Mouse (Mus musculus): Measurements from ENCODE around the gene Tmem190.

Gene Tmem190

GRCm38 (mm10) chr7:4782759-4783158, at the start of gene Tmem190, which contains the start of gene Il11:
Gene Tmem190, plus strand, starts transcription at chr7:4782937.
Gene Il11, minus strand, starts transcription at chr7:4782859.
- no peak for DNase-seq (ENCODE audit: low read depth)

- no peak for DNase-seq (ENCODE audit: low read depth)
These were observed 49.8 kb upstream of the Tmem190 start for GRCm38 (mm10) chr7:4732968-4733392.

- no peak for DNase-seq (ENCODE audit: low read depth)
These were observed 43.6 kb upstream of the Tmem190 start for GRCm38 (mm10) chr7:4739041-4739543.

- peak; percentile 99 for DNase-seq (ENCODE audit: low read depth)
These were observed 43.0 kb upstream of the Tmem190 start, which contains the start of gene Kmt5c for GRCm38 (mm10) chr7:4739544-4740275. Gene Kmt5c, plus strand, starts transcription at chr7:4740115.

GRCm38 (mm10) chr7:4740309-4740727, 42.4 kb upstream of the Tmem190 start:
- no peak for DNase-seq (ENCODE audit: low read depth)

- no peak for DNase-seq (ENCODE audit: low read depth)
These were observed 41.6 kb upstream of the Tmem190 start for GRCm38 (mm10) chr7:4741151-4741550.

GRCm38 (mm10) chr7:4741672-4742481, 40.9 kb upstream of the Tmem190 start:
- DNase-seq (ENCODE audit: low read depth) = no peak

GRCm38 (mm10) chr7:4742482-4742819, 40.3 kb upstream of the Tmem190 start:
- no peak for DNase-seq (ENCODE audit: low read depth)

GRCm38 (mm10) chr7:4743354-4743753, 39.4 kb upstream of the Tmem190 start:
- peak; percentile 81 for DNase-seq (ENCODE audit: low read depth)

GRCm38 (mm10) chr7:4744886-4745285, 37.9 kb upstream of the Tmem190 start:
- DNase-seq (ENCODE audit: low read depth) = no peak

- DNase-seq (ENCODE audit: low read depth) = no peak
These were observed 36.3 kb upstream of the Tmem190 start for GRCm38 (mm10) chr7:4746326-4746980.

GRCm38 (mm10) chr7:4747156-4747899, 35.4 kb upstream of the Tmem190 start:
- DNase-seq (ENCODE audit: low read depth) = no peak

GRCm38 (mm10) chr7:4748321-4748720, 34.4 kb upstream of the Tmem190 start:
- DNase-seq (ENCODE audit: low read depth) = no peak

GRCm38 (mm10) chr7:4749169-4749568, 33.6 kb upstream of the Tmem190 start:
- no peak for DNase-seq (ENCODE audit: low read depth)

GRCm38 (mm10) chr7:4751971-4752820, 30.5 kb upstream of the Tmem190 start:
- no peak for DNase-seq (ENCODE audit: low read depth)

GRCm38 (mm10) chr7:4752821-4753570, 29.7 kb upstream of the Tmem190 start, which contains the start of gene Cox6b2:
Gene Cox6b2, minus strand, starts transcription at chr7:4753094.
- peak; percentile 93 for DNase-seq (ENCODE audit: low read depth)

- DNase-seq (ENCODE audit: low read depth) = no peak
These were observed 23.1 kb upstream of the Tmem190 start for GRCm38 (mm10) chr7:4759670-4760069.

- DNase-seq (ENCODE audit: low read depth) = no peak
These were observed 17.6 kb upstream of the Tmem190 start for GRCm38 (mm10) chr7:4764946-4765710.

GRCm38 (mm10) chr7:4771202-4771601, 11.5 kb upstream of the Tmem190 start, which contains the start of gene Fam71e2:
Gene Fam71e2, minus strand, starts transcription at chr7:4771302.
- no peak for DNase-seq (ENCODE audit: low read depth)

Measured in c-Kit-positive CD71-positive TER-119-negative erythroid progenitor cells, embryonic 14.5 days (primary cell).